Mouse (Mus musculus): ENCODE measurements around the gene Capns1. TPM values are rescaled to one million over a fixed set of nuclear protein-coding genes. Genes with fewer than 3 reads are reported as not detected.

Gene Capns1
- polyA plus RNA-seq, 1 experiment = 1,031 TPM

- DNase-seq (ENCODE audit: low read depth) = no peak
Measured at GRCm38 (mm10) chr7:30170283-30170951, 28.2 kb downstream of the Capns1 start.

- peak; percentile 89 for DNase-seq (ENCODE audit: low read depth)
Measured at GRCm38 (mm10) chr7:30169583-30170282, 28.9 kb downstream of the Capns1 start, which contains the start of gene Zfp146. TSS of gene Zfp146 (minus strand) at chr7:30169750.

- no peak for DNase-seq (ENCODE audit: low read depth)
Measured at GRCm38 (mm10) chr7:30168914-30169582, 29.6 kb downstream of the Capns1 start.

- DNase-seq (ENCODE audit: low read depth) = peak; percentile 82
Measured at GRCm38 (mm10) chr7:30164745-30165144, 33.9 kb downstream of the Capns1 start.

- DNase-seq (ENCODE audit: low read depth) = no peak
Measured at GRCm38 (mm10) chr7:30163113-30163512, 35.5 kb downstream of the Capns1 start.

GRCm38 (mm10) chr7:30155507-30155906 is 43.1 kb downstream of the Capns1 start:
- no peak for DNase-seq (ENCODE audit: low read depth)

- no peak for DNase-seq (ENCODE audit: low read depth)
Measured at GRCm38 (mm10) chr7:30154040-30154439, 44.6 kb downstream of the Capns1 start.

- DNase-seq (ENCODE audit: low read depth) = no peak
Measured at GRCm38 (mm10) chr7:30147011-30147410, 51.6 kb downstream of the Capns1 start.

GRCm38 (mm10) chr7:30143555-30144209 is 54.9 kb downstream of the Capns1 start:
- DNase-seq (ENCODE audit: low read depth) = no peak

- DNase-seq (ENCODE audit: low read depth) = no peak
Measured at GRCm38 (mm10) chr7:30143170-30143554, 55.4 kb downstream of the Capns1 start.

Other genes starting within 250 kb of the Capns1 start
- 5.4 and 5.7 TPM in 2 replicates for gene Zfp74, start 244.7 kb downstream of the Capns1 start, polyA plus RNA-seq (2012; rRNA removed)
- 4.4 and 5.2 TPM in 2 replicates for gene Zfp568, start 214.9 kb downstream of the Capns1 start, polyA plus RNA-seq (2012; rRNA removed)
- 5.3 and 6.1 TPM in 2 replicates for gene Zfp14, start 147.4 kb downstream of the Capns1 start, polyA plus RNA-seq (2012; rRNA removed)
- 0.11 and 0.27 TPM in 2 replicates for gene Zfp82, start 125.9 kb downstream of the Capns1 start, polyA plus RNA-seq (2012; rRNA removed)
- gene Gm26920, start 108.4 kb downstream of the Capns1 start, polyA plus RNA-seq (2012; rRNA removed) = 0.15 and 0.46 TPM in 2 replicates
- 2.9 and 3.0 TPM in 2 replicates for gene Zfp566, start 108.3 kb downstream of the Capns1 start, polyA plus RNA-seq (2012; rRNA removed)
- gene Zfp260, start 104.0 kb downstream of the Capns1 start, polyA plus RNA-seq (2012; rRNA removed) = 16.3 and 16.5 TPM in 2 replicates
- 0.82 and 2.0 TPM in 2 replicates for gene Zfp382, start 76.9 kb downstream of the Capns1 start, polyA plus RNA-seq (2012; rRNA removed)
- 16.4 and 18.3 TPM in 2 replicates for gene Zfp146, start 29.1 kb downstream of the Capns1 start, polyA plus RNA-seq (2012; rRNA removed)
- gene Cox7a1, start 14.7 kb downstream of the Capns1 start, polyA plus RNA-seq (2012; rRNA removed) = 7.4 and 16.8 TPM in 2 replicates
- 127 and 134 TPM in 2 replicates for gene Polr2i, start 33.1 kb upstream of the Capns1 start, polyA plus RNA-seq (2012; rRNA removed)
- gene Tbcb, start 33.5 kb upstream of the Capns1 start, polyA plus RNA-seq (2012; rRNA removed) = 63.0 and 64.8 TPM in 2 replicates
- gene Ovol3, start 36.9 kb upstream of the Capns1 start, polyA plus RNA-seq (2012; rRNA removed) = not detected in 2 replicates
- 0.96 and 1.3 TPM in 2 replicates for gene Thap8, start 81.3 kb upstream of the Capns1 start, polyA plus RNA-seq (2012; rRNA removed)
- gene Wdr62, start 81.6 kb upstream of the Capns1 start, polyA plus RNA-seq (2012; rRNA removed) = 28.2 and 30.8 TPM in 2 replicates
- gene Clip3, start 92.9 kb upstream of the Capns1 start, polyA plus RNA-seq (2012; rRNA removed) = 6.3 and 12.5 TPM in 2 replicates
- 102 and 105 TPM in 2 replicates for gene Alkbh6, start 109.9 kb upstream of the Capns1 start, polyA plus RNA-seq (2012; rRNA removed)
- 5.4 and 7.2 TPM in 2 replicates for gene Syne4, start 116.0 kb upstream of the Capns1 start, polyA plus RNA-seq (2012; rRNA removed)
- 1.1 and 1.7 TPM in 2 replicates for gene E130208F15Rik, start 122.9 kb upstream of the Capns1 start, polyA plus RNA-seq (2012; rRNA removed)
- gene Sdhaf1, start 125.1 kb upstream of the Capns1 start, polyA plus RNA-seq (2012; rRNA removed) = 16.8 and 17.2 TPM in 2 replicates
- gene Lrfn3, start 164.0 kb upstream of the Capns1 start, polyA plus RNA-seq (2012; rRNA removed) = 2.6 and 3.8 TPM in 2 replicates
- 156 and 182 TPM in 2 replicates for gene Tyrobp, start 214.9 kb upstream of the Capns1 start, polyA plus RNA-seq (2012; rRNA removed)
- 6.8 and 10.8 TPM in 2 replicates for gene Hcst, start 221.0 kb upstream of the Capns1 start, polyA plus RNA-seq (2012; rRNA removed)
- 1.8 and 2.6 TPM in 2 replicates for gene Nfkbid, start 222.9 kb upstream of the Capns1 start, polyA plus RNA-seq (2012; rRNA removed)
- gene Aplp1, start 246.7 kb upstream of the Capns1 start, polyA plus RNA-seq (2012; rRNA removed) = 2.5 and 5.4 TPM in 2 replicates